Mouse (Mus musculus) bone marrow macrophage, adult 2 months (primary cell): ENCODE measurements around the gene 5330417C22Rik.

Source experiments
- CTCF ChIP-seq: IDR thresholded peaks from 2 replicates; pipeline ENCODE4 v1.5.1; 2012; ENCODE audit warnings: low read depth, mild to moderate bottlenecking, low read length, moderate library complexity
- POLR2A ChIP-seq: IDR thresholded peaks from 2 replicates; pipeline ENCODE4 v1.6.1; 2012; ENCODE audit warnings: mild to moderate bottlenecking, low read depth, low read length, borderline replicate concordance

- TF ChIP-seq POLR2A, result no peak
- no peak for TF ChIP-seq CTCF
Observed at GRCm38 (mm10) chr3:108557888-108558287, 21.6 kb upstream of the 5330417C22Rik start.
